Mouse (Mus musculus) lung, postnatal 36 days (tissue): ENCODE data around the gene Reps2.
A peak's percentile ranks its signal among the peaks of the same experiment; 100 is the strongest.

Experiments
- DNase-seq: peaks from one replicate; pipeline ENCODE4 v3.0.0; 2022; ENCODE audit warnings: mixed read lengths

Reps2 gene

DNA sequence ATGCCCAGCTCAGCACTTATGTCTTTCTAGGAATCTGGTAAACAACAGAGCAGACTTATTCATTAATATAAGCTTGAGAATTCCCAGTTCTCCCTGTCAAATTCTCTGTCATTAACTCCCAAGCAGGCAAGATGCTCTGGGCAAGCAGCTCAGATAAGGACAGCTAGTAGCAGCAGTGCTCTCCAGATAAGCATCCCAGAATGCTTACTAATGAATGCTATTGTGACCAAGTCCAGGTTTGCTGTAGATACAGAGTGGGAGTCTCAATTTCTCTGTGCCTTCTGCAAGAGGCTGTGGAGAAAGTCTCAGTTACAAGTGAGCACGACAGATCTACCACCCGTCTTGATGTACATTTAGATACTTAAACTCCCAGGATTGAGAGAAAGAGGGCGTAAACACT, 173.2 kb downstream of the Reps2 start:
- no peak for DNase-seq

- DNase-seq = no peak
Observed at GRCm38 (mm10) chrX:162462156-162462555, 181.3 kb downstream of the Reps2 start.

GRCm38 (mm10) chrX:162456445-162456844, 187.0 kb downstream of the Reps2 start:
- no peak for DNase-seq

DNA sequence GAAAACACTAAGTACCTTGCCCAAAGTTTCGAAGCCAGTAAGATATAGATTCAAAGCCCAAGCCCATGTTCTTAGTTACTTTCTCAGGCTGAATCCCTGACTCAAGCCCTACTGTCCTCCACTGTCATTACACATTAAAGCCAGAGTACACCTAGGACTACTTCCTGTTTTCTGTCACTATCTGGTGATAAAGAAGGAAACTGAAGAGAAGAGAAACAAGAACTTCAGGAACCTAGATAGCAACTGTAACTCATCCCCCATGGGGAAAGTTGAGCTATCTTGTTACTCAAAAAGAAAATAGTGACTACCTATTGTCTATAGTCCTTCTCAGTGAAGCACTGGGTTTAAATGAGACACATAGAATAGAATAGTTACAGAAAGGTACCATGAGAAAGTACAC, 188.1 kb downstream of the Reps2 start:
- DNase-seq = no peak

DNA sequence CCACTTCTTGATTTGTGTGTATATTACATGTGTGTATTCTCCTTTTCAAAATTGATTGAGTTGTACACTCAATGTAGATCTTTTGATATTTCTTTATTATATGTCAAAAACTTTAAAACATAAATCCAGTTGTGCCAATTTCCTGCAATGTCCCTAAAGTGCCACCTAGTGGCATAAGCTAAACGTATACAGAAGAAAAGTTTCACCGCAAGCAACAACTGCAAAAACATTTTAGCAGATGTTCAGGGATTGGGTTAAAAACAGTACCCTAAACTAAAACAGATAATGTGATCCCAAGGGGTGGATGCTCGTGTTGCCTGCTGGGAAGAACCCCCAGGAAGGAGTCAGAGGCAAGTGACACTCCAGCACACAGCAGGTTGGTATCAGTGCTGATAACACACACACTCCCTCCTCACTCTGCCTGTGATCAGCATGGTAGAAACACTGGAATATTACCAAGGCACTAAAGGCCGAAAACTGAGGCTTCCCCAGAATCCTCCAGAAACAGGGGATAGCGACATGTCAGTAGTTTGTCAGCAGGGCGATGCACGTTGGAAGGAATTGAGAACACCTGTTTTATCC, 189.5 kb downstream of the Reps2 start:
- peak; percentile 3 for DNase-seq

DNA sequence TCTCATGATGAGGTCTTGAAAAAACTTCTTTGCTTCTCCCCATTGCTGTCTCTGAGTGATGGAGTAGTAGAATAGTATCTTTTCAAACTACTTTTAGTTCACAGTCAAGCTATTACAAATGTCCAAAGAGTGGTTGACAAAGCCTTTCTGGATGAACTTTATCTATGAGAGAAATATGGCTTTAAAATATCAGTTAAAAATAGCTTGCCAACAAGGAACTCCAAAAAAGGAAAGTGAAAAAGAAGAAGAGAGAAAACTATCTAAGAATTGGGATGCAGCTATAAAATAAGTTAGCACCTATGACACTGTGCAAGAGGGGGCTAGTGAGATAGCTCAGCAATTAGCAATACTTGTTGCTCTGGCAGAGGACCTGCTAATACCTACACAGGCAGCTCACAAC, 190.8 kb downstream of the Reps2 start:
- DNase-seq = no peak

- no peak for DNase-seq
Observed at GRCm38 (mm10) chrX:162447974-162448373, 195.5 kb downstream of the Reps2 start.

DNA sequence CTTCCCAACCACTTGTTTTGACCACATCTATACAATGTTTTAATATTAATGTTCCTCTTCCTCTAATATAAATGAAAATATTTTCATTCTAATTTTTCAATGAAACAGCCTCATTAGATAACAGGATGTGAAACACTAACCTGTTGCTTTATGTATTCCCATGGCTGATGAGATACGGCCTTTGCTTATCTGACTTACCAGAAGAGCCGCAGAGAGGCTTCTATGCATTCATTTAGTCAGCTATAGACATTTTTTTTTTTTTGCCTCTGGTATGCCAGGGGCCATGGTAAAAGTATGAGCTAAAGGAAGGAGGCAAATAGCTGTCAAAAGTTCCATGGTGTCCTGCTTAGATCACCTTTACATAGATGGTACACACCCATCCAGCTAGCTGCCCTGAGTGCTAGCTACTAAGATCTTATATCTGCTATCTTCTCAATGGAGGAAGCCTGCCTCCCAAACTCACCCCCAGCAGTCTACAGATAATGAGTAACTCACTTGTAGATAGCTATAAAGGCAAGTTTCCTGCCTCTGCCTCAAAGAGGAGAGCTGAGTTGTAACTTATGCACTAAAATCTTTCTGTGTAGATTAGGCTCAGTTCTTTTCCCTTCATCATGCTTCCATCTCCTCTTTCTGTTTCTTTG, 196.7 kb downstream of the Reps2 start:
- no peak for DNase-seq

- no peak for DNase-seq
Observed at GRCm38 (mm10) chrX:162443387-162443786, 200.1 kb downstream of the Reps2 start.

GRCm38 (mm10) chrX:162442970-162443369, 200.5 kb downstream of the Reps2 start:
- peak; percentile 4 for DNase-seq

GRCm38 (mm10) chrX:162432776-162433543, 210.5 kb downstream of the Reps2 start:
- no peak for DNase-seq

DNA sequence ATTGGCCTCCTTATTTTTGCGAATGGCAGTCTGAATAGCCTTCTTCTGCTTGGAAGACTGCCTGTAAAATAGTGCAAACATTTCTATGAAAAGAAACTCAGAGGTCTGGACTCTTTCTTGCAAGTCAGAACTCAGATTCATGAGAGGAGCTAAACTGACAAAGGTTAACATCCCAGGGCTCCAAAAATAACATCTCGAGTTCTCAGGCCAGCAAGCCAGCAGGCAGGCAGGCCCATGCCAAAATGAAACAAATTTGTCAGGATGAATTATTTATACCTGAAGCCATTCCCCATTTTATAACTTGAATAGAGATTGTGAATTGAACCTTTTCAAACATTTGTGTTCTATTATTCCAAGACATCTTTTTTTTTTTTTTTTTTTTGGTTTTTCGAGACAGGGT, 215.8 kb downstream of the Reps2 start:
- no peak for DNase-seq

GRCm38 (mm10) chrX:162419431-162419830, 224.0 kb downstream of the Reps2 start:
- no peak for DNase-seq

- DNase-seq = no peak
Observed at GRCm38 (mm10) chrX:162413124-162413523, 230.3 kb downstream of the Reps2 start.

DNA sequence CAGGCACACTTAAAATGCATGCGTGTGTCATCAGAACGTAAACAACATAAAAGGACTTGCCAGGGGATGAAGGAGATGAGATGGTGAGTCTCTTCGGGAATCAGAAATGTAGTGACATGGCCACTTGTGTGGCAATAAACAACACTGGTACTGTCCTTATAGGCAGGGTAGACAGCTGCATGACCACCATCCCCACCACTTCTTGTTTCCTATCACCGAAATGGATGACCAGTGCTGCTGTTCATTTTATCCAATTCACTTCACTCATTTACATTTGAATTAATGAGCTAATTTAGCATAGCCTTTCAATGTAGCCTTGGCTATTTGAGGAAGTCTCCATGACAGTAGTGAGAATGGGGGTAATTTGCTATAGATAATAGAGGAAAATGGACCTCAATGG, 236.2 kb downstream of the Reps2 start:
- no peak for DNase-seq

DNA sequence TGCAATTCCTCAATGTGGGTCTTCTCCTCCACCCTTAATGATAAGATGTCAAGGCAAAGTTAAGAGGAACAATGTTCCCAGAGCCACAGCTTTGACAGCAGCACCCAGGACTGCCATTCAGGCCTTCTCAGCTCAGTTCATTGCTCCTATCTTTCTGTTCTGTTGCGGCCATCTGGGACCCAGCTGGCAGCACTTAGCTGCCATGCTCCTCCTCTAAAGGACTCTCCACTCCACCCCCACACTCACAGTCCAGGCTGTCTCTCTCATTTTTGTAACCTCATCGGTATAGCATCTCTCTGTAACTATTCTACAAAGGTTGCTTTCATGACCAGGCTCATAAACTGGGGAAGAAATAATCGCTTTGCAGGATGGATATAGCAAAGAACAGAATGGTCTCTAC, 241.0 kb downstream of the Reps2 start:
- DNase-seq = no peak

DNA sequence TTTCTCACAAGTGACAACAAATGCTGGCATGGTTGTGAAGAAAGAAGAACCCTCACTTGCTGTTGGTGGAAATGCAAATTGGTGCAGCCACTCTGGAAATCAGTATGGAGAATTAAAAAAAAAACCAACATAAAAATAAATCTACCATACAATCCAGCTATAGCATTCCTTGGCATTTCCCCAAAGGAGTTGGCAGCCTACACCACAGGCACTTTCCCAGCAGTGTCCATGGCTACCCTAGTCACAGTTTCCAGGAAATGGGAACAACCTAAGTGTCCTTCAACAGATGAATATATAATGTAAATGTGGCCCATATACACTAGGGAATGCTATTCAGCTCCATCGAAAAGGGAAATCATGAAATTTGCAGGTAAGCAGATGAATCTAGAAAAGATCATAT, 262.7 kb downstream of the Reps2 start:
- DNase-seq = no peak

- peak; percentile 56 for DNase-seq
Observed at GRCm38 (mm10) chrX:162363206-162363605, 280.2 kb downstream of the Reps2 start.
